Mouse (Mus musculus): ENCODE measurements around the gene Cdk18. TPM values are rescaled to one million over a fixed set of nuclear protein-coding genes. Genes with fewer than 3 reads are reported as not detected.

Gene Cdk18
- polyA plus RNA-seq, 1 experiment from 2014 or later: 1.3 TPM

DNA sequence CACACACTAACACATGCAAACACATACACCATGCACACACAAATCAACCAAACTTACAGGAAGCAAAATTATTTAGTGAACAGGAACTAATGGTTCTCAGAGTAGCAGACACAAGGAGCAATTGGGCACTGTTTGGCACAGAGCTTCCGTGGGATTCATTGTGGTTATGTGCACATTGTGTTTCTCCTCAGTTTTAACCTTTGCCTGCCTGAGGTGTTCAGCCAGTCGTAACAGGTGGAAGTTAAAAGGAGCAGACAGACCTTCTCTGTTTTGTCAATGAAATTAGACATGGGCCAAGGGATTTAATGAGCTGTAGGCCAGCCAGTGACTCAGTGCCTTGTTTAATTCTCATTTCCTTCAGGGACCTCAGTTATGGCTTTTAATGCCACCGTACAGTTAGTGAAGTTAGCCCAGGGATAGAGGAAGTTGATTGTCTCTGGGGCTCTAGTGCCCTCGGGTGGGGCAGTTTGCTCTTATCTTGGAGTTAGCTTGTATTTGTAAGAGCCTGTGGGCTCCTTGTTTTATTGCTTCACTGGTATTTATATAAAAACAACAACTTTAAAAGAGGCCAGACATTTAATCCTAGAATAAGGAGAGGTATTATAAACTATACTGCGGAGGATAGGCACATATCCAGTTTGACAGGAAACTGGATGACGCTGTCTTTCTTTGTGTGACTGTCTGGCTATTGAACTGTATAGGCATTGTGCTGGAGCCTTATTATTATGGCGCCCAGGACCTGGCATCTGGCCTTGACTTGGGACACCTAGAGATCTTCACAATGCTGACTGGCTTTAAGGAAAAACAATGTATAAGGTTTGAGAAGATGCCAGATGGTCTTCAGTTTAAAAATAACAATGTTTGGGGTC, 54.1 kb downstream of the Cdk18 start:
- no peak overlapping the region for H3K9ac ChIP-seq
- no peak overlapping the region for H3K4me3 ChIP-seq (replicated peaks)
- H3K4me1 ChIP-seq (replicated peaks): 0 out of 2 replicates have a peak, but pooled peaks cover 2% of the 10 kb centered on the region
- WGBS (ENCODE audit: insufficient replicate concordance): 31% methylated on average over 7 of the region's 7 CpGs
- H3K27ac ChIP-seq (replicated peaks): no peak overlapping the region
- H3K27me3 ChIP-seq: no peaks in the 10 kb centered on the region
- ATAC-seq (ENCODE audit: insufficient read depth): no peak
- no peaks in the 10 kb centered on the region for H3K9me3 ChIP-seq (replicated peaks)
- no peaks in the 10 kb centered on the region for H3K36me3 ChIP-seq (replicated peaks)
- no peak overlapping the region for H3K4me2 ChIP-seq

DNA sequence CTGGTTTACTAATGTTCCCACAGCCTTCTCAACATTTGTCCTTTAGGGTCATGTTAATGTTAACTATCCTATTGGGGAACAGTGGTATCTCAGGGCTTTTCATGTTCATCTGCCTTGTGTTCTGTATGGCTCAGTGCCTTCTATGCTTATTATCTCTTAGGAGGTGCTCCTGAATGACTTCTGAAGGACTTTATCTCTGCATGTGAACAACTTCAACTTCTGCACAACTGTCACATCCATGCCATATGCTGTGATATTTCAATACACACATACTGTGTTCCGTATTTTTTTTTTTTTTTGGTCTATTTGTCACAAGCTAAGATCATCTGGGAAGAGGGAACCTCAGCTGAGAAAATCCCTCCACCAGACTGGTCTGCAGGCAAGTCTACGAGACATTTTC, 61.1 kb downstream of the Cdk18 start:
- ATAC-seq (ENCODE audit: insufficient read depth): no peak
- no peaks in the 10 kb centered on the region for H3K9me3 ChIP-seq (replicated peaks)
- WGBS (ENCODE audit: insufficient replicate concordance): 60% methylated on average over 2 of the region's 2 CpGs

GRCm38 (mm10) chr1:132075576-132075975, 63.9 kb downstream of the Cdk18 start:
- Histone ChIP-seq H3K4me3 (replicated peaks) (no peak overlapping the region), H3K9ac (no peak overlapping the region), H3K36me3 (replicated peaks) (no peaks in the 10 kb centered on the region), H3K27me3 (peaks cover 7% of the 10 kb centered on the region; the same call in 1 of the 2 replicates), H3K4me1 (replicated peaks) (no peaks in the 10 kb centered on the region), H3K9me3 (replicated peaks) (no peaks in the 10 kb centered on the region), H3K27ac (replicated peaks) (no peak overlapping the region), H3K4me2 (no peak overlapping the region)
- no peak for ATAC-seq (ENCODE audit: insufficient read depth)
- WGBS (ENCODE audit: insufficient replicate concordance): 69% methylated on average over 10 of the region's 10 CpGs

More for the DNA sequence above, 61.1 kb downstream of the Cdk18 start:
- Histone ChIP-seq H3K27me3 (no peaks in the 10 kb centered on the region; the same call in 1 of the 2 replicates), H3K4me3 (replicated peaks) (no peak overlapping the region), H3K36me3 (replicated peaks) (no peaks in the 10 kb centered on the region), H3K4me1 (replicated peaks) (no peaks in the 10 kb centered on the region), H3K27ac (replicated peaks) (no peak overlapping the region), H3K9ac (no peak overlapping the region), H3K4me2 (no peak overlapping the region)

DNA sequence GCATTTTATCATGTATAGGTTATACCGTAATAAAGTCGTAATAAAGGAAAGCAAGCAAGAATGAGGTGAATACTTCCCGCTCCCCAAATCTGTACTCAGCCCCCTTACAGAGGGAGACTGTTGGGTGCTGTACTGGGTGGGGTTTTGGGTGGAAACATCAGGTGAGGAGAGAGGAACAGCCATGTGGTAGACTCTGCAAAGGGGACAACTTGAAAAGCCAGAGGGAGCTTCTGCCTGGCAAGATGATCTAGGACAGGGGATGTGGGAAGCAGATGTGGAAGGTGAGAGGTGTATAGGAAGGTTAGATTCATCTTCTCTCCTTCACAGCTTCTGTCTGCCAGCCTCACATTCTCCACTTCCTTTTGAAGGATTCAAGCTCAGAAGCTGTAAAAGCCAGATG, 68.8 kb downstream of the Cdk18 start:
- no peak overlapping the region for H3K27ac ChIP-seq (replicated peaks)
- H3K4me3 ChIP-seq (replicated peaks): no peak overlapping the region
- H3K27me3 ChIP-seq: peaks cover 53% of the 10 kb centered on the region
- no peak overlapping the region for H3K9ac ChIP-seq
- H3K4me1 ChIP-seq (replicated peaks): peaks cover 10% of the 10 kb centered on the region
- H3K9me3 ChIP-seq (replicated peaks): no peaks in the 10 kb centered on the region
- no peak for ATAC-seq (ENCODE audit: insufficient read depth)
- 76% methylated on average over 3 of the region's 3 CpGs for WGBS (ENCODE audit: insufficient replicate concordance)
- no peaks in the 10 kb centered on the region for H3K36me3 ChIP-seq (replicated peaks)
- no peak overlapping the region for H3K4me2 ChIP-seq

- no peaks in the 10 kb centered on the region for H3K9me3 ChIP-seq (replicated peaks)
- H3K9ac ChIP-seq: no peak overlapping the region
- no peak overlapping the region for H3K4me3 ChIP-seq (replicated peaks)
- peaks cover 65% of the 10 kb centered on the region for H3K27me3 ChIP-seq
- no peak overlapping the region for H3K4me2 ChIP-seq
- no peak for ATAC-seq (ENCODE audit: insufficient read depth)
- H3K27ac ChIP-seq (replicated peaks): no peak overlapping the region
- 71% methylated on average over 8 of the region's 8 CpGs for WGBS (ENCODE audit: insufficient replicate concordance)
- H3K36me3 ChIP-seq (replicated peaks): no peaks in the 10 kb centered on the region
- peaks cover 10% of the 10 kb centered on the region for H3K4me1 ChIP-seq (replicated peaks)
These were observed 70.0 kb downstream of the Cdk18 start for GRCm38 (mm10) chr1:132069436-132069835.

DNA sequence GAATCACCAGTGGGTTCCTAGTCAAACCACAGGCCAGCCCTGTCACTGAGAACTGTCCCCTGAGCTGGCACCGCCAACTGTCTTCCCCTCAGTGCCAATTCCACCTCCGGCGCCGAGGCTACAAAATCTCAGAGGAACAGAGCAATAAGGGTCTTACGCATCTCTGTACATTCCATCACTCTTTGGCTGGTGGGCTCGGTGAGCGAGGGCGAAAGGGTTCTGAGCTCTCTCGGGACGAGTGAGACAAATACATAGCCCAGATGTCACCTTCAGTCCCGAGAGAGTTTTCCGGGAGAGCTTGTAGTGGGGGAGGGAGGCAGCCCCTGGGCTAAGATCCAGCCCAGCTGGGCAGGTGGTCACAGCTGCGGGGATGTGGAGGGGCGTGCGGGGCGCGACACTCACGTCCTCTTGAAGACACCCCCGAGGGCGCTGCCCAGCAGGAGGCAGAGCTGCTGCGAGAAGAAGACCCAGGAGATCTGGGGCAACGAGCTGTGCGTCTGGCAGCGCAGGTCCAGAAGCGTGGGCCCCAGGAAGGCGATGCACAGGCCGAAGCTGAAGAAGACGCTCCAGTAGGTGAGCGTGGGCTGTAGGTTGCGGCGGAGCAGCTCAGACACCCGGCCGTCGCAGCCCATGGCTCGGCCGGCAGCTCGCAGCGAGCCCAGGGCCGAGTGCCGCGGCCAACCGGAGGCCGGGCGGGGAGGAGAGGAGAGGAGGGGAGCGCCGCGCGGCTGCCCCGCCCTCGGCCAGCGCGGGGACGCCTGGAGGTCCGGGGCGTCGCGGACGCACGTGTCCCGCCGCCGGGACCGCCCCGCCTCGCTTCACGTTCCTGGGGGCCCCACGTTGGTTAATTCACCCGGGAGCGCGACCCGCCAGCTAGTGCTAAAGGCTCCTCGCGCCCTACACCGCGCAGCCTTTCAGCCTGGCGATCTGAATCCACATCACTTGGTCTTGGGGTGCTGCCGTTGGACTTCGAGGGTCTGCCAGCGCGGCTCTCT, 71.9 kb downstream of the Cdk18 start, which contains the start of gene Mfsd4a:
Gene Mfsd4a, minus strand, starts transcription at position 802 of the 995 bp plus-strand sequence.
- H3K27me3 ChIP-seq: peaks cover 79% of the 10 kb centered on the region
- H3K4me3 ChIP-seq (replicated peaks): peak within 1 kb of the TSS; percentile 39
- no peaks in the 10 kb centered on the region for H3K9me3 ChIP-seq (replicated peaks)
- 0 out of 2 replicates have a peak, but pooled peaks have one; percentile 12 for ATAC-seq (ENCODE audit: insufficient read depth)
- 4% methylated on average over 69 of the region's 80 CpGs for WGBS (ENCODE audit: insufficient replicate concordance)
- no peaks in the 10 kb centered on the region for H3K36me3 ChIP-seq (replicated peaks)
- H3K4me2 ChIP-seq: peak within 1 kb of the TSS; percentile 66
- H3K27ac ChIP-seq (replicated peaks): no peak within 1 kb of the TSS
- H3K4me1 ChIP-seq (replicated peaks): peaks cover 10% of the 10 kb centered on the region
- no peak within 1 kb of the TSS for H3K9ac ChIP-seq

- Histone ChIP-seq H3K36me3 (replicated peaks) (no peaks in the 10 kb centered on the region), H3K9me3 (replicated peaks) (no peaks in the 10 kb centered on the region), H3K9ac (no peak overlapping the region), H3K4me1 (replicated peaks) (peaks cover 10% of the 10 kb centered on the region), H3K27ac (replicated peaks) (no peak overlapping the region), H3K27me3 (peaks cover 74% of the 10 kb centered on the region), H3K4me2 (no peak overlapping the region), H3K4me3 (replicated peaks) (no peak overlapping the region)
- no peak for ATAC-seq (ENCODE audit: insufficient read depth)
- WGBS (ENCODE audit: insufficient replicate concordance): 46% methylated on average over 8 of the region's 8 CpGs
These were observed 73.9 kb downstream of the Cdk18 start for GRCm38 (mm10) chr1:132065475-132066172.

DNA sequence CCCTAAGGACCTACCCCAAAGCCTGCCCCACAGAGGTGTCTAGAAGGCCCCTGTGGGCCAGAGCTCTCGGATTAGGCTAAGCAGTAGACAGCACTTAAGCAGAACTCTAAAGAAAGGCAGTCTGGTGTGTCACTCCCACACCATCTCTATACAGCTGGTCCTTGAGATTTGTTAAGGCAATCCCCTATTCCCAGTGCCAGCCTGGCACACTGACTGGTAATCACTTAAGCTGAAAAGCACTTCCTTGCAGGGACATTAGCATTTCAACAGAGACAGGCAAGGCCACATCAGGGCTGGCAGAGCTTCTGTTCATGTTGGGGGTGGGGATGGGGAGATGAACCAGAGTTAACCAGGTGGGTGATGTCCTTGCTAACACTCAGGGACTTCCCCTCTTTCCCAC, 74.5 kb downstream of the Cdk18 start:
- 68% methylated on average over 1 of the region's 1 CpGs for WGBS (ENCODE audit: insufficient replicate concordance)
- no peak overlapping the region for H3K27ac ChIP-seq (replicated peaks)
- ATAC-seq (ENCODE audit: insufficient read depth): no peak

GRCm38 (mm10) chr1:132063096-132063495, 76.4 kb downstream of the Cdk18 start:
- no peak for ATAC-seq (ENCODE audit: insufficient read depth)
- Histone ChIP-seq H3K4me3 (replicated peaks) (no peak overlapping the region), H3K4me2 (no peak overlapping the region), H3K4me1 (replicated peaks) (peaks cover 9% of the 10 kb centered on the region), H3K36me3 (replicated peaks) (no peaks in the 10 kb centered on the region), H3K9me3 (replicated peaks) (no peaks in the 10 kb centered on the region), H3K27ac (replicated peaks) (no peak overlapping the region), H3K9ac (no peak overlapping the region), H3K27me3 (peaks cover 53% of the 10 kb centered on the region)
- 66% methylated on average over 4 of the region's 4 CpGs for WGBS (ENCODE audit: insufficient replicate concordance)

More for the DNA sequence above, 74.5 kb downstream of the Cdk18 start:
- Histone ChIP-seq H3K4me3 (replicated peaks) (no peak overlapping the region), H3K27me3 (peaks cover 72% of the 10 kb centered on the region), H3K9me3 (replicated peaks) (no peaks in the 10 kb centered on the region), H3K4me2 (no peak overlapping the region), H3K9ac (no peak overlapping the region), H3K36me3 (replicated peaks) (no peaks in the 10 kb centered on the region), H3K4me1 (replicated peaks) (peaks cover 10% of the 10 kb centered on the region)
